Mouse (Mus musculus) spleen, adult 2 months (tissue): ENCODE data around the gene Oxsr1.

Experiments
- CTCF ChIP-seq: fragments of 200-500 bp; IDR thresholded peaks from 2 replicates; pipeline ENCODE4 v1.5.1; 2011; ENCODE audit warnings: mild to moderate bottlenecking, inconsistent platforms; ENCODE audit not compliant: insufficient read depth, insufficient read length, insufficient replicate concordance; ENCODE audit errors: extremely low read depth
- POLR2A ChIP-seq: fragments of 200-500 bp; IDR thresholded peaks from 2 replicates; pipeline ENCODE4 v1.6.1; 2011; ENCODE audit warnings: low read depth, low read length, inconsistent platforms

DNA sequence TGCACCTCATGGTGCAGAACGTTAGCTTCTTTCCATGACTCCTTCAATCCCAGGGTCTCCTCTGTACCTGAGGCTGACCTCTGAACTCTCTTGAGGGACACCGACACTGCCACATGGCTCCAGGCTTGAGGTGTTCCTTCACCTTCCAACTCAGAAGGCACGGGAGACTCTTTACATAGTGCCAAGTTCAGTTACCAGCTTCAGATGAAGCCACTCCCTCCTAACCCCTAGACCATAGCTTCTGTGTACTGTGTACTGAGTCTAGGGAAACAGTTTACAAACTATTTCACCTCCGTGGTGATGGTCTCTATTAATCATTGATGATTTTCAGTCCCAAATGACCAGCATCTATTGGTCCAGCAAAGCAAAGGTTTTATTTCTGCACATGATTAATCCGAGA, 120.6 kb downstream of the Oxsr1 start:
- no peak for TF ChIP-seq CTCF
- TF ChIP-seq POLR2A, result no peak
